ENCODE assay signal across 8 mouse cellular contexts in the genomic region with DNA sequence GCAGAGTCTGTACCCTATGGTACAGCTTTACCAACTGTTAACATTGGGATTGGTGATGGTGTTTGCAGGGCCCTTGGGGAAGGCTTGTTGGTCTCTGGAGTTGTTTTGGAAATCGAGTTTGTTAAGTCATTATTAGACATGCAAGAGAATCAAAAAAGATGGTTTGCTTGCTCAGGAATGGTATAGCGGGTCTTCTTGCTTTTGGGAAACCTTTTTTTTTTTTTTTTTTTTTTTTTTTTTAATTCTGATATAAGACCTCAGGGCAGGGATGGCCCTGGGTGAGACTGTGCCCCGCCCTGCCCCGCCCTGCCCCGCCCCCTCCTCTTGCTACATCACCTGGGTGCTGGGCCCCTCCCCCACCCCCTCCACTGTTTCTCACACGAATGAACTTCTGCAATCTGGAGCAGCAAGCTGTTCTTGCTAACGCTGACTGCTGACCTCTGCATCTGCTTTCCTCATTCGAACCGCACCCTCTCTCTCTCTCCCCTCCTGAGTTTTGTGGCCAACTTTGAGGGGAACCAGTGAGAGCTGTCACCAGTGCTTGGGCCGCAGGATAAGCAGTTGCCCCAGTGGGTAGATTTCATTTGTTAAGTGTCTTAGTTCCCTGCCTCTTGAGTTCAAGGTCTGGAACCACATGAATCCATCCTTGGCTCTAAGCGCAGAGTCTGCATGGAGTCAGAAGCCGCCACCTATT.
A peak's percentile ranks its signal among the peaks of the same experiment; 100 is the strongest.
DNase-seq lines count a peak whose midpoint lies in the region; ATAC-seq lines count a peak whose summit lies in the region.

No protein-coding gene starts in this region.

- no peak overlapping the region for H3K4me3 ChIP-seq in hindbrain, embryonic 12.5 days
- no peak overlapping the region for H3K4me3 ChIP-seq in hindbrain, embryonic 11.5 days (ENCODE audit: low read depth, low read length)
- H3K4me3 ChIP-seq in intestine, embryonic 15.5 days (replicated peaks), result no peak overlapping the region

- H3K36me3 ChIP-seq in hindbrain, embryonic 12.5 days, result no peaks in the 10 kb centered on the region
- no peaks in the 10 kb centered on the region for H3K36me3 ChIP-seq in hindbrain, embryonic 11.5 days (ENCODE audit: control insufficient read depth, insufficient read depth, low read length)
- H3K36me3 ChIP-seq in intestine, embryonic 15.5 days, result no peaks in the 10 kb centered on the region

- H3K4me1 ChIP-seq in hindbrain, embryonic 12.5 days, result peaks cover 48% of the 10 kb centered on the region
- H3K4me1 ChIP-seq in hindbrain, embryonic 11.5 days (replicated peaks; ENCODE audit: control insufficient read depth, insufficient read depth, low read length), result peaks cover 8% of the 10 kb centered on the region; the same call in 1 of the 2 replicates
- H3K4me1 ChIP-seq in intestine, embryonic 15.5 days (replicated peaks), result peaks cover 56% of the 10 kb centered on the region

- 0 out of 2 replicates have a peak overlapping the region, but pooled peaks have one; percentile 12 for H3K27ac ChIP-seq in hindbrain, embryonic 12.5 days
- no peak overlapping the region for H3K27ac ChIP-seq in hindbrain, embryonic 11.5 days (ENCODE audit: low read depth, low read length)
- peak overlapping the region; percentile 72 for H3K27ac ChIP-seq in intestine, embryonic 15.5 days

- no peak for DNase-seq in hindbrain, embryonic 11.5 days (ENCODE audit: low spot score)
- peak; percentile 80 to 83 for DNase-seq in monocyte, adult 2 months (ENCODE audit: low read depth in 1 of 2, low spot score in 2 of 2)
- DNase-seq in ovary, postnatal 36 days (ENCODE audit: low spot score), result no peak
- no peak for DNase-seq in thymus, postnatal 4 days
- DNase-seq in cerebellum, adult 9-10 months, result no peak

- 48% methylated on average over 9 of the region's 12 CpGs for WGBS in hindbrain, embryonic 12.5 days
- WGBS in hindbrain, embryonic 11.5 days, result 35% methylated on average over 12 of the region's 12 CpGs
- WGBS in intestine, embryonic 15.5 days, result 33% methylated on average over 12 of the region's 12 CpGs

- H3K27me3 ChIP-seq in hindbrain, embryonic 12.5 days, result no peaks in the 10 kb centered on the region
- no peaks in the 10 kb centered on the region for H3K27me3 ChIP-seq in hindbrain, embryonic 11.5 days (ENCODE audit: control insufficient read depth, insufficient read depth, low read length)
- H3K27me3 ChIP-seq in intestine, embryonic 15.5 days (replicated peaks), result no peaks in the 10 kb centered on the region

- no peak for ATAC-seq in hindbrain, embryonic 12.5 days (ENCODE audit: low FRiP score)
- ATAC-seq in hindbrain, embryonic 11.5 days (ENCODE audit: low FRiP score), result no peak
- peak; percentile 20 for ATAC-seq in activated CD4-positive, CD25-positive, alpha-beta regulatory T cell, adult 4 months
- peak; percentile 21; the same call in 1 of the 2 replicates for ATAC-seq in intestine, embryonic 15.5 days

- no peak overlapping the region for H3K9ac ChIP-seq in hindbrain, embryonic 12.5 days
- no peak overlapping the region for H3K9ac ChIP-seq in hindbrain, embryonic 11.5 days (ENCODE audit: low read depth, low read length)
- no peak overlapping the region for H3K9ac ChIP-seq in intestine, embryonic 15.5 days

- H3K4me2 ChIP-seq in hindbrain, embryonic 12.5 days (replicated peaks), result no peak overlapping the region
- H3K4me2 ChIP-seq in hindbrain, embryonic 11.5 days (replicated peaks; ENCODE audit: low read depth, low read length), result no peak overlapping the region
- peak overlapping the region; percentile 44 for H3K4me2 ChIP-seq in intestine, embryonic 15.5 days (replicated peaks)

- no peaks in the 10 kb centered on the region for H3K9me3 ChIP-seq in hindbrain, embryonic 12.5 days (replicated peaks)
- no peaks in the 10 kb centered on the region for H3K9me3 ChIP-seq in hindbrain, embryonic 11.5 days (ENCODE audit: control insufficient read depth, low read length)
- H3K9me3 ChIP-seq in intestine, embryonic 15.5 days, result no peaks in the 10 kb centered on the region

Comparison
In these comparisons a context has a peak if more than half of its experiments do, and no peak if none do; other contexts are left out.
1. ATAC-seq: peak in activated CD4-positive, CD25-positive, alpha-beta regulatory T cell, adult 4 months (single experiment) and intestine, embryonic 15.5 days (single experiment); none in hindbrain, embryonic 12.5 days (single experiment) and hindbrain, embryonic 11.5 days (single experiment).
2. DNase-seq: peak in monocyte, adult 2 months (2 of 2); none in hindbrain, embryonic 11.5 days (single experiment), ovary, postnatal 36 days (single experiment), thymus, postnatal 4 days (single experiment) and cerebellum, adult 9-10 months (single experiment).